ENCODE assay signal across 19 mouse cellular contexts in the genomic region with DNA sequence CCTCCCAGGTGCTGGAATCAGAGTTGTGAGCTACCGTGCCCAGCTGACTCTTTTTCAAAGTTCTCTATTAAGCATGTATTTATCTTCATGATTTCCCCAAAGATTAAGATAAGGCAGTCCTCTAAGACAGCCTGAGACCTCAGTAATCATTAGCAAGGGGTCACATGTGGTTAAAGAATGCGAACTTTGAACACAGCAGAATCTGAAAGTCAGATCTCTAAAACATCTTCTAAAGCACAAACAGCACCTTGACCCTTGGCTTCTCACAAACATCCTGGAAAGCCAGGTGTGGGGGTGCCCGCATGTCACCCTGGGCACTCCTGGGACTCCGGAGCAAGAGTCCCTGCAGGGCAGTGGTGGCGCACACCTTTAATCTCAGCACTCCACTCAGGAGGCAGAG. TPM values are rescaled to one million over a fixed set of nuclear protein-coding genes. Genes with fewer than 3 reads are reported as not detected.
DNase-seq lines count a peak whose midpoint lies in the region; ATAC-seq and TF ChIP-seq lines count a peak whose summit lies in the region.
"Had no signal": no experiment of that assay in that cellular context is flagged by ENCODE, and none has a peak within 500 bp of the region (broad histone marks: within the 10 kb centered on the region; RNA-seq: fewer than 3 reads in every experiment).

No protein-coding gene starts in this region.

- no peaks in the 10 kb centered on the region; the same call in 1 of the 2 replicates for H3K36me3 ChIP-seq in kidney, embryonic 14.5 days (ENCODE audit: control insufficient read depth, insufficient read depth, low read length)
- H3K36me3 ChIP-seq in liver, adult 2 months (ENCODE audit: control insufficient read depth, insufficient read depth, low read length): no peaks in the 10 kb centered on the region
- H3K36me3 ChIP-seq in liver, embryonic 11.5 days (ENCODE audit: control insufficient read depth, insufficient read depth, low read length): peaks cover under 1% of the 10 kb centered on the region; the same call in 1 of the 2 replicates
- H3K36me3 ChIP-seq: forebrain, embryonic 15.5 days had no signal

- no peaks in the 10 kb centered on the region for H3K27me3 ChIP-seq in kidney, embryonic 14.5 days (ENCODE audit: control insufficient read depth, insufficient read depth, low read length)
- H3K27me3 ChIP-seq in liver, adult 2 months (ENCODE audit: control insufficient read depth, insufficient read depth, low read length): no peaks in the 10 kb centered on the region
- H3K27me3 ChIP-seq in liver, embryonic 11.5 days (replicated peaks; ENCODE audit: control insufficient read depth, insufficient read depth, low read length): no peaks in the 10 kb centered on the region
- H3K27me3 ChIP-seq: embryonic facial prominence, embryonic 12.5 days; forebrain, embryonic 15.5 days; heart, embryonic 15.5 days had no signal

- 87% methylated on average over 5 of the region's 5 CpGs for WGBS in kidney, embryonic 14.5 days
- 62% methylated on average over 5 of the region's 5 CpGs for WGBS in liver, adult 2 months
- whole genome bisulfite sequencing in liver, embryonic 11.5 days: 88% methylated on average over 5 of the region's 5 CpGs

- TF ChIP-seq POLR2A in liver, adult 2 months (IDR thresholded peaks at IDR 0.05; ENCODE audit: extremely low read depth, insufficient read depth, low read length): no peak

- no peak for TF ChIP-seq CTCF in liver, adult 2 months (IDR thresholded peaks at IDR 0.05; ENCODE audit: low read depth, low read length)

- peaks cover 38% of the 10 kb centered on the region for H3K79me2 ChIP-seq in liver, adult 2 months (ENCODE audit: control insufficient read depth, insufficient read depth, low read length)

- H3K9me3 ChIP-seq in kidney, embryonic 14.5 days (ENCODE audit: control insufficient read depth, low read length): 0 out of 2 replicates have a peak, but pooled peaks cover 3% of the 10 kb centered on the region
- H3K9me3 ChIP-seq in liver, embryonic 11.5 days (ENCODE audit: control insufficient read depth, low read length): no peaks in the 10 kb centered on the region
- H3K9me3 ChIP-seq: embryonic facial prominence, embryonic 12.5 days; forebrain, embryonic 15.5 days; heart, embryonic 15.5 days had no signal

- peak; percentile 86 for DNase-seq in kidney, adult 11 months
- DNase-seq in liver, adult 2 months (ENCODE audit: extremely low read depth, low read depth, low spot score): peak; percentile 44
- DNase-seq in liver, embryonic 11.5 days (ENCODE audit: low spot score): no peak
- peak; percentile 48 for DNase-seq in kidney, postnatal 10 days
- peak; percentile 85 for DNase-seq in yolk sac, embryonic 10.5 days (ENCODE audit: low spot score)
- DNase-seq in thymus, postnatal 14 days: no peak
- no peak for DNase-seq in neural tube, embryonic 10.5 days (ENCODE audit: extremely low spot score, low spot score)
- DNase-seq: adrenal gland, postnatal 10 days; cerebellum, adult 11-12 months; cerebellum, adult 9-10 months; cerebellum, postnatal 25 days; gastrocnemius, postnatal 14 days; heart, adult 2 months; heart, postnatal 14 days had no signal

- no peak overlapping the region for H3K4me2 ChIP-seq in kidney, embryonic 14.5 days (replicated peaks; ENCODE audit: low read depth, low read length)
- H3K4me2 ChIP-seq in liver, embryonic 11.5 days: no peak overlapping the region
- H3K4me2 ChIP-seq: embryonic facial prominence, embryonic 12.5 days; forebrain, embryonic 15.5 days; heart, embryonic 11.5 days; heart, embryonic 15.5 days had no signal

- no peak overlapping the region for H3K27ac ChIP-seq in kidney, embryonic 14.5 days (ENCODE audit: low read depth, low read length)
- H3K27ac ChIP-seq in liver, adult 2 months (replicated peaks; ENCODE audit: insufficient read depth, low read depth, low read length): no peak overlapping the region
- no peak overlapping the region for H3K27ac ChIP-seq in liver, embryonic 11.5 days (ENCODE audit: low read depth, low read length)
- H3K27ac ChIP-seq: embryonic facial prominence, embryonic 12.5 days; forebrain, embryonic 15.5 days; heart, adult 2 months; heart, embryonic 15.5 days had no signal

- no peak overlapping the region for H3K4me3 ChIP-seq in kidney, embryonic 14.5 days (ENCODE audit: low read length)
- no peak overlapping the region for H3K4me3 ChIP-seq in liver, adult 2 months (ENCODE audit: insufficient read depth, low read depth, low read length)
- H3K4me3 ChIP-seq in liver, embryonic 11.5 days (ENCODE audit: low read depth, low read length): no peak overlapping the region
- H3K4me3 ChIP-seq: embryonic facial prominence, embryonic 12.5 days; forebrain, embryonic 15.5 days; heart, adult 2 months; heart, embryonic 15.5 days had no signal

- peaks cover under 1% of the 10 kb centered on the region; the same call in 1 of the 2 replicates for H3K4me1 ChIP-seq in kidney, embryonic 14.5 days (ENCODE audit: control insufficient read depth, insufficient read depth, low read length)
- peaks cover 12% of the 10 kb centered on the region for H3K4me1 ChIP-seq in liver, adult 2 months (ENCODE audit: control insufficient read depth, insufficient read depth, low read length)
- 0 out of 2 replicates have a peak, but pooled peaks cover 5% of the 10 kb centered on the region for H3K4me1 ChIP-seq in liver, embryonic 11.5 days (replicated peaks; ENCODE audit: control insufficient read depth, insufficient read depth, low read length)
- H3K4me1 ChIP-seq: embryonic facial prominence, embryonic 12.5 days; forebrain, embryonic 15.5 days; heart, embryonic 15.5 days had no signal

- no peak for ATAC-seq in kidney, embryonic 14.5 days (ENCODE audit: low FRiP score, low TSS enrichment)
- no peak for ATAC-seq in liver, embryonic 11.5 days (replicated peaks; ENCODE audit: low FRiP score)
- ATAC-seq: forebrain, embryonic 15.5 days had no signal

- H3K9ac ChIP-seq in kidney, embryonic 14.5 days (ENCODE audit: low read depth, low read length): no peak overlapping the region
- H3K9ac ChIP-seq in liver, adult 2 months (ENCODE audit: low read depth, low read length): no peak overlapping the region
- H3K9ac ChIP-seq in liver, embryonic 11.5 days (ENCODE audit: low read depth, low read length): no peak overlapping the region
- H3K9ac ChIP-seq: embryonic facial prominence, embryonic 12.5 days; forebrain, embryonic 15.5 days; heart, embryonic 15.5 days had no signal

RNA-seq across cellular contexts. Expression of a gene that starts 24.6 kb away (rescaled TPM):
- polyA plus RNA-seq in kidney, embryonic 14.5 days (2014; fragmentation: Nextera tagmentation; extraction: Ambion mirVana): 10.5 and 12.9 TPM in 2 replicates
- total RNA-seq in liver, adult 2 months (2014; rRNA removed): 12.5 and 14.0 TPM in 2 replicates
- 10.2 and 11.2 TPM in 2 replicates for polyA plus RNA-seq in liver, adult 2 months (2012; rRNA removed)
- 10.6 and 10.7 TPM in 2 replicates for polyA plus RNA-seq in liver, embryonic 11.5 days (2014; fragmentation: Nextera tagmentation; extraction: Ambion mirVana)

RNA-seq across cellular contexts. Expression of a gene that starts 32.7 kb away (rescaled TPM):
- 19.5 and 22.0 TPM in 2 replicates for polyA plus RNA-seq in kidney, embryonic 14.5 days (2014; fragmentation: Nextera tagmentation; extraction: Ambion mirVana)
- total RNA-seq in liver, adult 2 months (2014; rRNA removed): 6.8 and 8.0 TPM in 2 replicates
- polyA plus RNA-seq in liver, adult 2 months (2012; rRNA removed): 8.4 and 8.9 TPM in 2 replicates
- 20.2 and 21.7 TPM in 2 replicates for polyA plus RNA-seq in liver, embryonic 11.5 days (2014; fragmentation: Nextera tagmentation; extraction: Ambion mirVana)

RNA-seq across cellular contexts. Expression of a gene that starts 43.0 kb away (rescaled TPM):
- polyA plus RNA-seq in kidney, embryonic 14.5 days (2014; fragmentation: Nextera tagmentation; extraction: Ambion mirVana): 53.7 and 61.4 TPM in 2 replicates
- total RNA-seq in liver, adult 2 months (2014; rRNA removed): 20.7 and 25.3 TPM in 2 replicates
- polyA plus RNA-seq in liver, adult 2 months (2012; rRNA removed): 15.8 and 20.2 TPM in 2 replicates
- polyA plus RNA-seq in liver, embryonic 11.5 days (2014; fragmentation: Nextera tagmentation; extraction: Ambion mirVana): 58.3 and 62.3 TPM in 2 replicates

RNA-seq across cellular contexts. Expression of a gene that starts 43.1 kb away (rescaled TPM):
- polyA plus RNA-seq in kidney, embryonic 14.5 days (2014; fragmentation: Nextera tagmentation; extraction: Ambion mirVana): 37.0 and 47.4 TPM in 2 replicates
- total RNA-seq in liver, adult 2 months (2014; rRNA removed): 6.4 and 6.7 TPM in 2 replicates
- polyA plus RNA-seq in liver, adult 2 months (2012; rRNA removed): 13.0 and 14.4 TPM in 2 replicates
- polyA plus RNA-seq in liver, embryonic 11.5 days (2014; fragmentation: Nextera tagmentation; extraction: Ambion mirVana): 43.0 and 43.4 TPM in 2 replicates

RNA-seq across cellular contexts. Expression of a gene that starts 54.7 kb away (rescaled TPM):
- 139 and 188 TPM in 2 replicates for polyA plus RNA-seq in kidney, embryonic 14.5 days (2014; fragmentation: Nextera tagmentation; extraction: Ambion mirVana)
- 37.9 and 51.5 TPM in 2 replicates for total RNA-seq in liver, adult 2 months (2014; rRNA removed)
- 58.3 and 64.8 TPM in 2 replicates for polyA plus RNA-seq in liver, adult 2 months (2012; rRNA removed)
- 210 and 213 TPM in 2 replicates for polyA plus RNA-seq in liver, embryonic 11.5 days (2014; fragmentation: Nextera tagmentation; extraction: Ambion mirVana)

Comparison
In these comparisons a context has a peak if more than half of its experiments do, and no peak if none do; other contexts are left out.
1. DNase-seq: peak in kidney, adult 11 months (single experiment), liver, adult 2 months (single experiment), kidney, postnatal 10 days (single experiment) and yolk sac, embryonic 10.5 days (single experiment); none in liver, embryonic 11.5 days (single experiment), thymus, postnatal 14 days (single experiment) and neural tube, embryonic 10.5 days (single experiment).